In genomic region chr4:31203286-31203685, GRCm38 (mm10) we compare ENCODE assay signal across 25 mouse cellular contexts.
DNase-seq lines count a peak whose midpoint lies in the region; ATAC-seq and TF ChIP-seq lines count a peak whose summit lies in the region.
"Had no signal": no experiment of that assay in that cellular context is flagged by ENCODE, and none has a peak within 500 bp of the region (broad histone marks: within the 10 kb centered on the region; RNA-seq: fewer than 3 reads in every experiment).

No protein-coding gene starts in this region.

- no peak overlapping the region for H3K4me2 ChIP-seq in kidney, embryonic 14.5 days (replicated peaks; ENCODE audit: low read depth, low read length)
- H3K4me2 ChIP-seq in kidney, embryonic 16.5 days (replicated peaks; ENCODE audit: low read depth, low read length) = no peak overlapping the region
- no peak overlapping the region for H3K4me2 ChIP-seq in limb, embryonic 14.5 days (replicated peaks; ENCODE audit: low read depth, low read length, severe bottlenecking)
- H3K4me2 ChIP-seq: embryonic facial prominence, embryonic 12.5 days; embryonic facial prominence, embryonic 15.5 days; forebrain, embryonic 12.5 days had no signal

- no peak for TF ChIP-seq CTCF in brain, embryonic 14.5 days (IDR thresholded peaks at IDR 0.05; ENCODE audit: borderline replicate concordance, extremely low read depth, insufficient read depth, insufficient read length)

- no peaks in the 10 kb centered on the region for H3K9me3 ChIP-seq in kidney, embryonic 14.5 days (ENCODE audit: control insufficient read depth, low read length)
- no peaks in the 10 kb centered on the region for H3K9me3 ChIP-seq in kidney, embryonic 16.5 days (ENCODE audit: low read length)
- no peaks in the 10 kb centered on the region for H3K9me3 ChIP-seq in limb, embryonic 14.5 days (ENCODE audit: control insufficient read depth, low read length)
- H3K9me3 ChIP-seq in limb, embryonic 10.5 days (replicated peaks) = no peaks in the 10 kb centered on the region
- H3K9me3 ChIP-seq: embryonic facial prominence, embryonic 12.5 days; embryonic facial prominence, embryonic 15.5 days; forebrain, embryonic 10.5 days; forebrain, embryonic 12.5 days had no signal

- no peaks in the 10 kb centered on the region for H3K27me3 ChIP-seq in kidney, embryonic 14.5 days (ENCODE audit: control insufficient read depth, insufficient read depth, low read length)
- no peaks in the 10 kb centered on the region for H3K27me3 ChIP-seq in kidney, embryonic 16.5 days (ENCODE audit: insufficient read depth, low read length)
- H3K27me3 ChIP-seq in limb, embryonic 14.5 days (ENCODE audit: control insufficient read depth, insufficient read depth, low read length) = no peaks in the 10 kb centered on the region
- no peaks in the 10 kb centered on the region for H3K27me3 ChIP-seq in limb, embryonic 10.5 days (ENCODE audit: low read depth, poor library complexity, severe bottlenecking)
- H3K27me3 ChIP-seq: embryonic facial prominence, embryonic 12.5 days; embryonic facial prominence, embryonic 15.5 days; forebrain, embryonic 12.5 days had no signal

- H3K4me1 ChIP-seq in kidney, embryonic 14.5 days (ENCODE audit: control insufficient read depth, insufficient read depth, low read length) = no peaks in the 10 kb centered on the region
- no peaks in the 10 kb centered on the region for H3K4me1 ChIP-seq in kidney, embryonic 16.5 days (ENCODE audit: insufficient read depth, low read length)
- peaks cover 4% of the 10 kb centered on the region; the same call in 1 of the 2 replicates for H3K4me1 ChIP-seq in limb, embryonic 14.5 days (ENCODE audit: control insufficient read depth, insufficient read depth, low read length)
- no peaks in the 10 kb centered on the region for H3K4me1 ChIP-seq in limb, embryonic 10.5 days
- H3K4me1 ChIP-seq: embryonic facial prominence, embryonic 12.5 days; embryonic facial prominence, embryonic 15.5 days; forebrain, embryonic 10.5 days; forebrain, embryonic 12.5 days had no signal

- no peak overlapping the region for H3K27ac ChIP-seq in kidney, embryonic 14.5 days (ENCODE audit: low read depth, low read length)
- no peak overlapping the region for H3K27ac ChIP-seq in kidney, embryonic 16.5 days (ENCODE audit: low read length)
- H3K27ac ChIP-seq in limb, embryonic 14.5 days (replicated peaks; ENCODE audit: low read depth, low read length) = no peak overlapping the region
- no peak overlapping the region for H3K27ac ChIP-seq in limb, embryonic 10.5 days
- H3K27ac ChIP-seq: embryonic facial prominence, embryonic 12.5 days; embryonic facial prominence, embryonic 15.5 days; forebrain, embryonic 10.5 days; forebrain, embryonic 12.5 days had no signal

- H3K36me3 ChIP-seq in kidney, embryonic 14.5 days (ENCODE audit: control insufficient read depth, insufficient read depth, low read length) = no peaks in the 10 kb centered on the region
- no peaks in the 10 kb centered on the region for H3K36me3 ChIP-seq in kidney, embryonic 16.5 days (ENCODE audit: insufficient read depth, low read length)
- no peaks in the 10 kb centered on the region for H3K36me3 ChIP-seq in limb, embryonic 14.5 days (ENCODE audit: control insufficient read depth, insufficient read depth, low read length)
- no peaks in the 10 kb centered on the region for H3K36me3 ChIP-seq in limb, embryonic 10.5 days
- H3K36me3 ChIP-seq: embryonic facial prominence, embryonic 12.5 days; embryonic facial prominence, embryonic 15.5 days; forebrain, embryonic 10.5 days; forebrain, embryonic 12.5 days had no signal

- no peak overlapping the region for H3K4me3 ChIP-seq in kidney, embryonic 14.5 days (ENCODE audit: low read length)
- H3K4me3 ChIP-seq in kidney, embryonic 16.5 days (ENCODE audit: low read length) = no peak overlapping the region
- H3K4me3 ChIP-seq in limb, embryonic 14.5 days (replicated peaks; ENCODE audit: low read length) = no peak overlapping the region
- no peak overlapping the region for H3K4me3 ChIP-seq in limb, embryonic 10.5 days
- H3K4me3 ChIP-seq: embryonic facial prominence, embryonic 12.5 days; embryonic facial prominence, embryonic 15.5 days; erythroblast, embryonic 14.5 days; forebrain, embryonic 10.5 days; forebrain, embryonic 12.5 days had no signal

- no peak for DNase-seq in kidney, adult 9 months
- DNase-seq in kidney, postnatal 36 days = no peak
- no peak for DNase-seq in limb, embryonic 14.5 days (ENCODE audit: low spot score)
- DNase-seq in limb, embryonic 10.5 days (ENCODE audit: low spot score) = no peak
- DNase-seq in brain, embryonic 14.5 days (ENCODE audit: low read depth) = peak; percentile 25
- no peak for DNase-seq in adrenal gland, adult 2 months
- DNase-seq: adrenal gland, adult 8-10 months; adrenal gland, postnatal 14 days; adrenal gland, postnatal 36 days; cerebellum, adult 11 months; cerebellum, adult 18-20 months; cerebellum, adult 8-10 months; cerebellum, adult 9-11 months; cerebellum, postnatal 14 days; cerebellum, postnatal 36 days; embryo, embryonic 11 days had no signal

- TF ChIP-seq POLR2A in limb, embryonic 14.5 days (IDR thresholded peaks at IDR 0.05; ENCODE audit: borderline replicate concordance, extremely low read depth, insufficient read depth, insufficient read length) = no peak
- TF ChIP-seq POLR2A in brain, embryonic 14.5 days (IDR thresholded peaks at IDR 0.05; ENCODE audit: borderline replicate concordance, extremely low read depth, insufficient read depth, insufficient read length, poor library complexity, severe bottlenecking) = no peak

- ATAC-seq in kidney, embryonic 14.5 days (ENCODE audit: low FRiP score, low TSS enrichment) = peak; percentile 80
- ATAC-seq in kidney, embryonic 16.5 days (ENCODE audit: low FRiP score, low TSS enrichment) = peak; percentile 61; the same call in 1 of the 2 replicates
- ATAC-seq in limb, embryonic 14.5 days (ENCODE audit: low FRiP score, low read depth) = peak; percentile 50; the same call in 1 of the 2 replicates
- ATAC-seq: forebrain, embryonic 14.5 days; forebrain, embryonic 16.5 days had no signal

- no peak overlapping the region for H3K9ac ChIP-seq in kidney, embryonic 14.5 days (ENCODE audit: low read depth, low read length)
- no peak overlapping the region for H3K9ac ChIP-seq in kidney, embryonic 16.5 days (replicated peaks; ENCODE audit: low read length)
- H3K9ac ChIP-seq in limb, embryonic 14.5 days (ENCODE audit: low read depth, low read length, severe bottlenecking) = no peak overlapping the region
- H3K9ac ChIP-seq: embryonic facial prominence, embryonic 12.5 days; embryonic facial prominence, embryonic 15.5 days; forebrain, embryonic 12.5 days had no signal

- WGBS in kidney, embryonic 14.5 days = 49% methylated on average over 3 of the region's 3 CpGs
- WGBS in kidney, embryonic 16.5 days = 40% methylated on average over 3 of the region's 3 CpGs
- WGBS in limb, embryonic 14.5 days = 72% methylated on average over 3 of the region's 3 CpGs
- 84% methylated on average over 3 of the region's 3 CpGs for WGBS in limb, embryonic 10.5 days
